Mouse (Mus musculus): ENCODE data around the gene Gm21972.

DNA sequence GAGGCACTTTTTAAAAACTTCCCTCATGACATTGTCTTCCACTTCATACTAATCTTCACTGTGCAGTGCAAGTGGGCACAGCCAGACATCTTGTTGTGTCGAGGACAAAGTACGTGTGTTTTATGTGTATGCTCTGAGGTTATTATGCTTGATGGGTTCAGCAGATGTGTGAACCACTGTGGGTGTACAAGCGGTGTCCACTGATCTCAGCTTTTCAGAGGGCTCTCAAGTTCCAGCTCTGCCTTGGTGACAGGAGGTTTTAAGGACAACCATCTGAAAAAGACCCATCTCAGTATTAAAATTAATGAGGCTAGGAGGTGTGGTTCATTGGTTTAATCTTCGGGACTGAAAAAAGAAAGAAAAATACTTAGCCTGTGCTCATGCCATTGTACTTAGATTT lies 13.9 kb upstream of the Gm21972 start:
- TF ChIP-seq POLR2A (IDR thresholded peaks at IDR 0.05; ENCODE audit: low read depth, low read length), result no peak
- TF ChIP-seq CHD2 (IDR thresholded peaks at IDR 0.05; ENCODE audit: low read length), result no peak
- TF ChIP-seq USF1 (IDR thresholded peaks at IDR 0.05; ENCODE audit: low read depth, low read length), result no peak
- no peak for TF ChIP-seq CTCF (conservative IDR thresholded peaks at IDR 0.05 in 1 of 2, IDR thresholded peaks at IDR 0.05 in 1 of 2; ENCODE audit: low read depth in 2 of 2, low read length in 2 of 2)
- TF ChIP-seq ELF1 (IDR thresholded peaks at IDR 0.05; ENCODE audit: low read depth, low read length), result no peak

Data from CH12.LX (cell line).